Mouse (Mus musculus) megakaryocyte, embryonic 14.5 days (primary cell): ENCODE results near the gene Setd2.

ENCODE experiments used
- FLI1 ChIP-seq: IDR thresholded peaks from 2 replicates; pipeline ENCODE4 v1.6.1; 2012; ENCODE audit warnings: low read length, inconsistent platforms, mixed read lengths
- GATA1 ChIP-seq: IDR thresholded peaks from 3 replicates; pipeline ENCODE4 v1.6.1; 2012; ENCODE audit warnings: mixed read lengths, low read length, inconsistent platforms, borderline replicate concordance

DNA sequence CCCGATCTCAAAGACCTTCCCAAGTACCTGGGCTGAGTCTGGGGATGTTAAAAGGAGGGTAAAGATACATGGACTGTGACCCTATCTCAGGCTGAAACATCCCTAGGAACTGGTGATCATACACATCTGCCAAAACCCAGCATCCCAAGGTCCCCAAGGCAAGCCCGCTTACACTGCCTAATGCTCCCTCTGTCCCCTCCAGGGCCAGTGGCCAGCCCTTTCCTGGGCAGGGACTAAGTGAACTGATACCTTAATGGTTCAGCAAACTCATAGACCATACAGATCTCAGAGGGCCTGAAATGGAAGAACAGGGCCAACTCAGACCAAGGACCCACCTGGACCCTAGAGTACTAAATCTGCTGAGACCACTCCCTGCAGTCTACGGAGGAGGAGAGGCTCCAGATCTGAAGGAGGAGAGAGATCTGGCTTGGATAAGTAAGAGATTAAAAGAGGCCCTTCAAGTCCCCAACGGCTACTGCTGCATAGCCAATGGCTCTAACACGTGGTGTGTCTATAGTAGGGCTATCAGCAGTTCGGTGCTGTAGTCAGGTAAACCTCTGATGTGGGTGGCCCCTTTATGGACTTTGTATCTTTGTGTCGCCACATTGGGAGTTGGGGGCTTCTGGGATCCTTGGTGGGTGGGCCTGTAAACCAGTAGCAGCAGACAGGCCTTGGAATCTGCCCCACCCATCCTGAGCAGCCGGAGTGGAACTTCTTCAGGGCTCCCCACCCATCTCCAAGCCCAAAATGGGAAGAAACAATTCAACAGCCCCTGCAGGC, 91.2 kb downstream of the Setd2 start:
- no peak for TF ChIP-seq FLI1
- TF ChIP-seq GATA1 = no peak
